Mouse (Mus musculus): ENCODE data around the gene Phlda1.

Gene Phlda1

GRCm38 (mm10) chr10:111528283-111528682 lies 22.2 kb downstream of the Phlda1 start:
- no peak for DNase-seq

DNA sequence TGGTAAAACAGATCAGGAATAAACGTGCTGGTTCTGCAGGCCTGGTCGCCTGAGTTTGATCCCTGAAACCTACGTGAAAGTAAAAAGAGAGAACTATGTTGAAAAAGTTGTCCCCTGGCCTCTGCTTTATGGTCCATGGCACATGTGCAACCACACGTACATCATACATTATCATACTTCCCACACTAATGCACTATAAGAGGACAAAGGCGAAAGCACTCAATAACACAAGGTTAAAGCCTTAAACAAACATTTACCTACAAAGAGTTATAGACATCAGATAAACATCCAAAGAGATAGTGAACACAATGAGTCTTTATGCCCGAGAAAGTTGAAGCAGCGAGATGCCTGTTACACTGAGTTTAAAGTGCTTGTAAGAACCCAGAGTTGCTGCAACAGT lies 24.3 kb downstream of the Phlda1 start:
- DNase-seq = no peak

GRCm38 (mm10) chr10:111534691-111535090 lies 28.6 kb downstream of the Phlda1 start:
- no peak for DNase-seq

- no peak for DNase-seq
These were observed 31.3 kb downstream of the Phlda1 start for GRCm38 (mm10) chr10:111537410-111537809.

DNA sequence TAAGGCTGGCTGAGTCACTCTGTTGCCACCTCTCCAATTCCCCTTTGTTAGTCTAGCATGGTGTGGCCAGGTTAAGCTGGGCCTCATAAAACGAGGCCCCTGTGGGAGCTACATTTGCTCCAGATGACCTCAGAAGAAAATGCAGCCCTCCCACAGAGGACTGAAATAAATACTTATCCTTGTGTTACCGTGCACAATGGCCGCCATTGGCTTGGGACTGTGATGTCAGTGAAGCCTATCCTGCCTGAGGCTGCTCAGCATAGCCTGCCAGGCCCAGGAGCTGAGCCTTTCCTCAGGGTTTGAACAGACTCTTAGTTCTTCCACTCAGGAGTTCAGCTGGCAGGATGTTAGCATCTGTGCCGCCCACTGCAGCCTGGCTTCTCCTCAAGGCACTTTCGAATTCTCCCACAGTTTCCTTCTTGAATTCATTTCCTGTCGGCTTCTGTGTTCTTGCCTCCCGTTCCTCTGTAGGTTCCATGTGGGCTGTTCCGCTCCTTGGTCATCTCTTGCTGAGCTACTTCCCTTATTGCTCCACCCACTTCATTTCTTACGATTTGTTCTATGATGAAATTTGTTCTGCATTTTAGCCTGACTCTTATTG lies 33.7 kb downstream of the Phlda1 start:
- peak; percentile 75 to 83 for DNase-seq

DNA sequence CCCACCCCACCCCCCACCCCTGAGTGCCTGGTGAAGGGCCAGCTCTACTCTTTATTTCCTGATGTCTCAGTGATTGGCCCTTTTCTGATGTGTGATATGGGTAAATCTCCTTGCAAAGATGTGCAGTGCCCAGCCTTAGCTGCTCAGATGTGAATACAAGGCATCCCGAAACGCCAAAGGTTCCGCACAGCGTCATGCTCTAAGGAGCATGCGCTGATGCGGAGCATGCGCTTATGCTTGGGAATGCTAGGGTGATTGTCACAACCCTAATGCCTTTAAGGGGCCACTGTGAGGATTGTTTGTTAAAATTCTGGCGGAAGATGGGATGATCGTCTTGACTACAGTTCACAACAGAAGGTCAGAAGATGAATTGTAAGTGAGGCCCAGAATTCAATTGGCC lies 34.6 kb downstream of the Phlda1 start:
- DNase-seq = peak in 1 of 2 experiments; percentile 38

- DNase-seq = no peak
These were observed 37.0 kb downstream of the Phlda1 start for GRCm38 (mm10) chr10:111543106-111543505.

- peak; percentile 67 to 70 for DNase-seq
These were observed 37.7 kb downstream of the Phlda1 start for GRCm38 (mm10) chr10:111543781-111544260.

DNA sequence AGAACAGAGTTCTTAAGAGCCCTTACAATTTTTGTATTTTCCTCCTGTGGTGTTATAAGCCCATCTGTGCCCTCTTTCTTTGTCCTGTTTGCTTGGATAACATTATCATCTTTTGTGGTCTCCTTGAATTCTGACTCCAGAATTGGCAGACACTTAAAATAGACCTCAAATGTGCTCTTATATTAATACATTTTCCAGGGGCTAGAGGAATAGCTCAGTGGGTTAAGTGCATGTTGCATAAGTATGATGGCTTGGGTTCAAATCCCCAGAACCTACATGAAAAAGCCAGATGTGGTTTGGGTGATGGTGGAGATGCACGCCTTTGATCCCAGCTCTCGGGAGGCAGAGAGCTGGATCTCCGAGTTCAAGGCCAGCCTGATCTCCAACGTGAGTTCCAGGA lies 38.2 kb downstream of the Phlda1 start:
- no peak for DNase-seq

DNA sequence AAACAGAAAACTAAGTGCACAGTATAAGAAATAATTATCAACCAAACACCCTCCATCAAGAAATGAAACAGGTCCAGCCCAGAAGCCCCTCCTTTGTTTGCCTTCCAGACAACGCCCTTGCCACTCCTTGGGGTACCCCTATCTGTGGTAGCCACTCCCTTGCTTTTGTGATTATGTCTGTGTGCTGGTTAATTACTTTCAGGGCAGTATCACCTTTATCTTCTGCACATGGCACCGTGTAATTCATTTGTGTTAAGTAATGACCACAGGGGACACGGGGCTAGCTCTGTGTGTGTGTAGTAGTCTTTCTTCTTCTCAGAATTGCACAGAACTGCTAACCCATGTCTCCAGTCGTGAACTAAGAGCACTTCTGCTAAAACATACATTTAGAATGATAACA lies 39.6 kb downstream of the Phlda1 start:
- DNase-seq = no peak

DNA sequence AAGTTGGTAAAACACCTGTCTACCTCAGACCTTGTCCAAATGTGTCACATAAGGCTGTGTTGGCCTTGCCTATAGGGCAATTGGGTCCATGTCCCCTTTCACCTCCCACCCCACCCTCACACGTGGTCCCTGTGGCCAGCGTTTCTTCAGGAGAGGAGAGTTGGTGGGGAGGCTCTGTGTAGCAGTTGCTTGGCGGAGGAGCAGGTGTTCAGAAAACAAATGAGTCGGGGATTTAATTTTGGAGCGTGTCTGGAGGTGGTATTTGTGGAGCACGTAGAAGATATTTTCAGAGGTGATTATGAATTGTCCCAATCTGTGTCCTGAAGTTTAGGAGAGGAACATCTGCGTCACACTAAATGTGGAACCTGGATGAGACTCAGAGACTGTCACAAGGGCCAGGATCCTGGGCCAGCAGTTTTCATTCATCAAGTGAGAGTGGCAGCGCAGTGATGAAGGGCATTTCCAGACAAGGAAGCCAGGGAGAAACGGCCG lies 41.8 kb downstream of the Phlda1 start:
- DNase-seq = no peak

DNA sequence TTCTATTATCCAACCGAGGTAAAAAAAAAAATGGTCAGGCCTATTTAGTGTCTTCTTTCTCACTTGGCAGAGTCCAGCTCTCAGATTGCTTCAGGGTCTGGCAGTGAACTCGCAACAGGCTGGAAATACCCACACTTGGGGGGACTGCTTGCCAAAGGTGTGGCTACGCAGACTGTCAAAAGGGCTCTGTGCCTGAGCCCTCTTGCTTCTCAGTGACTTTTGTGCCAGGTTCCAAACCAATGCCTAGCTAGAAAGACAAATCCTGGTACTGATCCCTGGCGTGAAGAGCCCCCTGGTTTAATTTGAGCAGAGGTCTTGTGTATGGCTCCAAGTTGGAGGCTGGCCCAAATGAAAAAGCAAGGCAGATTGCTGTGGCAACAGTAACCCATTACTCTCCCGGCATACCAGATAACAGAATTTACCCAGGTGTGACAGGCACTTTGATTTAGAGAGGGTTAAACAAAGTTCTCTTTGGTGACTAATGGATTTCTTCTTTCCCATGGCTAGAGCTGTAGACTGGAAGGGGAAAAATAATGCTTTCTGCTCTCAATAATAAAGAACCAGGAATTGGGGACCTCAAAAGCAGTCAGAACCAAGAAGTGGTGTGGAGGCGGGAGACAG lies 44.1 kb downstream of the Phlda1 start:
- no peak for DNase-seq

DNA sequence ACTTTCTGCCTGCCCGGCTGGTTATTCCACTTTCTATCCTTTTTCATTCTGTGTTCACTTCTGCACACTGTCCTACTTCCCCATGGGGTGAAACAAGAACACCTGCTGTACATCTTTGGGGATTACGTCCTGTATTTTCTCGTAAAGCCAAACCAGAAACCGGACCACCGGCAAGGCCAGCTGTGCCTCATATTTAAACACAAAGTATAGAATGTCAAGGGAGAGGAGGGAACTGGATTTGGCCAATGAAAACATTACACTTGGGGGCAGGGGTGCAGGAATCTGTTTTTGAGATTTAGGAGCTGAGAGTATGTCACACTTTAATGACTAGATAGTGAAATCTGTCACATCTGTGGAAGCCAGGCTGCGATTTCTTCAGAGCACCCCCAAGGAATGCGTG lies 47.6 kb downstream of the Phlda1 start:
- no peak for DNase-seq

DNA sequence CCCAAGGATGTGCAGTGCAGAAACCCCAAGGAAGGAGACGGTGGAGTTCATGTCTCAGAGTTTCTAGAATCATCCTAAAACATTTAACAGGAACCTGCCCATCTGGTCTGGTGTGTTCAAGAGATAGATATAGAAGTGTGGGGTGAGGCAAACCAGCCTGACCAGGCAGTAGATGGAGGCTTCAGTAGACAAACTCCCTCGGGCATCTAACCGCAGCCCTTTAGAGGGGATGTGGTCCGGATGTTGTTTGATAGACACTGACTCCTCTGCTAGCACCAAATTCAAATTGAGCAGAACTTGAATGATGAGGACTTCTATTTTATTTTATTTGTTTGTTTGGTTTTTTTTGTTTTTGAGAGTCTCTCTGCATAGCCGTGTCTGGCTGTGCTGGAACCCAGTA lies 48.6 kb downstream of the Phlda1 start:
- DNase-seq = no peak

DNA sequence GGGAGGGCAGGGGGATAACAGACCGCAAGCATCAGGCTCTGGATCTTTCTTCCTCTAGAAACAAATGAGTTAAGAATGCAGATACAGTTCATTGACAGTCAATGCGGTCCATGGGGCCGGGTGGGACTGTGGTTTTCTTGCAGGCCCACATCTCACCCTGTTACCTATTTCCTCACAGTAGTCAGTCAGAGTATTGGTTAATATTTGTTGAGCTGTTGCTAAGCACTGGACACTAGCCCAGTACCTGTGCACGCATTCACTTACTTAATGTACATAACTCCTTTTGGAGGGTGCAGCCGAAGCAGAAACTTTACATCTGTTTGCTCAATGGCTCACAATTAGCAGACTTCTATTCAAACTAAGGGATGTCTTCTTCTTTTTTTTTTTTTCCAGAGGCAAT lies 52.1 kb downstream of the Phlda1 start:
- DNase-seq = peak; percentile 42 to 63
